In genomic region chr9:67646820-67647219, GRCm38 (mm10) we compare ENCODE assay signal across 15 mouse cellular contexts.
"Had no signal": no experiment of that assay in that cellular context is flagged by ENCODE, and none has a peak within 500 bp of the region (broad histone marks: within the 10 kb centered on the region; RNA-seq: fewer than 3 reads in every experiment).

No protein-coding gene starts in this region.

- DNase-seq: gastrocnemius, postnatal 14 days; gastrocnemius, postnatal 36 days; heart, adult 11 months; heart, adult 2 months; heart, postnatal 14 days; heart, postnatal 36 days; kidney, adult 11 months; kidney, adult 2 months; kidney, adult 9 months; kidney, postnatal 14 days; kidney, postnatal 36 days; left cerebral cortex, postnatal 4 days had no signal

- ATAC-seq: hindbrain, postnatal 0 days; intestine, embryonic 16.5 days; liver, embryonic 12.5 days had no signal
